Mouse (Mus musculus): ENCODE measurements at regions not wholly inside any gene's neighbourhood (a gene's known extent, or its start where the extent isn't known, plus 50 kb on each side); places are given as distances from the start of the nearest gene placed in this dataset.
A peak's percentile ranks its signal among the peaks of the same experiment; 100 is the strongest.

- no peak for DNase-seq
These were observed 660.5 kb upstream of the Sel1l start for GRCm38 (mm10) chr12:92509494-92509893.

- DNase-seq = no peak
These were observed 660.0 kb upstream of the Sel1l start for GRCm38 (mm10) chr12:92508796-92509489.

- DNase-seq = no peak
These were observed 635.0 kb upstream of the Sel1l start for GRCm38 (mm10) chr12:92483984-92484383.

GRCm38 (mm10) chr12:92474293-92475062 lies 625.5 kb upstream of the Sel1l start:
- no peak for DNase-seq

- no peak for DNase-seq
These were observed 602.3 kb upstream of the Sel1l start for GRCm38 (mm10) chr12:92451110-92451818.

GRCm38 (mm10) chr12:92418458-92418857 lies 569.5 kb upstream of the Sel1l start:
- DNase-seq = no peak

GRCm38 (mm10) chr12:92405506-92405905 lies 556.5 kb upstream of the Sel1l start:
- no peak for DNase-seq

GRCm38 (mm10) chr12:92400987-92401386 lies 552.0 kb upstream of the Sel1l start:
- DNase-seq = no peak

GRCm38 (mm10) chr12:92386195-92386594 lies 537.2 kb upstream of the Sel1l start:
- no peak for DNase-seq

GRCm38 (mm10) chr12:92384266-92384937 lies 535.4 kb upstream of the Sel1l start:
- no peak for DNase-seq

- DNase-seq = no peak
These were observed 530.2 kb upstream of the Sel1l start for GRCm38 (mm10) chr12:92379130-92379529.

- no peak for DNase-seq
These were observed 517.0 kb upstream of the Sel1l start for GRCm38 (mm10) chr12:92365926-92366325.

GRCm38 (mm10) chr12:92353386-92354257 lies 504.7 kb upstream of the Sel1l start:
- DNase-seq = no peak

- DNase-seq = no peak
These were observed 469.3 kb upstream of the Sel1l start for GRCm38 (mm10) chr12:92318241-92318640.

GRCm38 (mm10) chr12:92317609-92318008 lies 468.7 kb upstream of the Sel1l start:
- no peak for DNase-seq

- no peak for DNase-seq
These were observed 467.3 kb upstream of the Sel1l start for GRCm38 (mm10) chr12:92316285-92316684.

- DNase-seq = no peak
These were observed 466.9 kb upstream of the Sel1l start for GRCm38 (mm10) chr12:92315820-92316219.

GRCm38 (mm10) chr12:92302951-92303591 lies 454.1 kb upstream of the Sel1l start:
- peak; percentile 40 to 42 for DNase-seq

GRCm38 (mm10) chr12:92294887-92295286 lies 445.9 kb upstream of the Sel1l start:
- DNase-seq = no peak

- no peak for DNase-seq
These were observed 444.4 kb upstream of the Sel1l start for GRCm38 (mm10) chr12:92293341-92293720.
